Mouse (Mus musculus) kidney, postnatal 0 days (tissue): ENCODE data around the gene Satb2. TPM values are rescaled to one million over a fixed set of nuclear protein-coding genes. Genes with fewer than 3 reads are reported as not detected.

Source experiments
- ATAC-seq: fragments of 200-750 bp; cut with Nextera tagmentation; replicated peaks from 2 replicates; pipeline ENCODE4 v1.8.0; 2017; ENCODE audit warnings: low read depth, moderate number of reproducible peaks, moderate TSS enrichment, moderate library complexity; ENCODE audit not compliant: low FRiP score
- DNase-seq: peaks from one replicate; pipeline ENCODE4 v3.0.0-alpha.2; 2016; ENCODE audit warnings: low spot score
- H3K27ac ChIP-seq: fragments of 300-500 bp; sonication (generic); 2 replicates; pipeline ENCODE4 v1.5.1; 2014; ENCODE audit warnings: mild to moderate bottlenecking
- H3K27me3 ChIP-seq: fragments of 300-500 bp; sonication (generic); 2 replicates; pipeline ENCODE4 v1.6.1; 2014; ENCODE audit warnings: low read length, mixed read lengths; ENCODE audit not compliant: insufficient read depth
- H3K36me3 ChIP-seq: fragments of 300-500 bp; sonication (generic); 2 replicates; pipeline ENCODE4 v1.6.1; 2014; ENCODE audit warnings: low read length, mixed read lengths; ENCODE audit not compliant: insufficient read depth
- H3K4me1 ChIP-seq: fragments of 300-500 bp; sonication (generic); replicated peaks from 2 replicates; pipeline ENCODE4 v1.6.1; 2014; ENCODE audit warnings: antibody characterized with exemption, low read length, mixed read lengths; ENCODE audit not compliant: insufficient read depth
- H3K4me2 ChIP-seq: fragments of 300-500 bp; sonication (generic); 2 replicates; pipeline ENCODE4 v1.6.1; 2014; ENCODE audit warnings: mild to moderate bottlenecking, low read length, moderate library complexity, mixed read lengths
- H3K4me3 ChIP-seq: fragments of 300-500 bp; sonication (generic); replicated peaks from 2 replicates; pipeline ENCODE4 v1.5.1; 2014; ENCODE audit warnings: low read depth, low read length
- H3K9ac ChIP-seq: fragments of 300-500 bp; sonication (generic); 2 replicates; pipeline ENCODE4 v1.6.1; 2014; ENCODE audit warnings: low read depth, low read length
- H3K9me3 ChIP-seq: fragments of 300-500 bp; sonication (generic); replicated peaks from 2 replicates; pipeline ENCODE4 v1.6.1; 2016; ENCODE audit warnings: low read length, inconsistent platforms, mixed read lengths
- CTCF ChIP-seq: IDR thresholded peaks from 2 replicates; pipeline ENCODE4 v1.5.1; 2016; ENCODE audit warnings: antibody characterized with exemption, low read depth, mild to moderate bottlenecking, moderate library complexity
- WGBS: fragments of 180-500 bp; shearing (Covaris S2); extraction: QIAGEN DNeasy Blood & Tissue Kit; methylation state at CpG from one replicate; pipeline ENCODE4 v1.1.7; 2014; 5-methylcytosine and 5-hydroxymethylcytosine counted together
- polyA plus RNA-seq: library from polyadenylated mRNA; unstranded; fragments of >200 nt; fragmentation: Nextera tagmentation; extraction: Ambion mirVana; gene quantifications from 2 replicates; pipeline ENCODE4 v1.2.1, GENCODE M21; 2015

The Satb2 gene
- polyA plus RNA-seq, 1 experiment from 2014 or later = 2.8 TPM

- no peak overlapping the region for H3K4me2 ChIP-seq
- no peaks in the 10 kb centered on the region for H3K9me3 ChIP-seq
- H3K9ac ChIP-seq = no peak overlapping the region
- no peak for TF ChIP-seq CTCF
- DNase-seq = no peak
- no peak for ATAC-seq
- WGBS = 86% methylated on average over 8 of the region's 8 CpGs
- no peak overlapping the region for H3K4me3 ChIP-seq
- H3K4me1 ChIP-seq = no peaks in the 10 kb centered on the region
- no peaks in the 10 kb centered on the region for H3K27me3 ChIP-seq
- H3K27ac ChIP-seq = no peak overlapping the region
- H3K36me3 ChIP-seq = no peaks in the 10 kb centered on the region
Measured at GRCm38 (mm10) chr1:56920472-56920871, 58.0 kb downstream of the Satb2 start.

GRCm38 (mm10) chr1:56914279-56914678 lies 64.2 kb downstream of the Satb2 start:
- DNase-seq (no peak), ATAC-seq (no peak)
- Histone ChIP-seq H3K9ac (no peak overlapping the region), H3K4me3 (no peak overlapping the region), H3K9me3 (no peaks in the 10 kb centered on the region), H3K4me2 (no peak overlapping the region), H3K36me3 (no peaks in the 10 kb centered on the region), H3K27ac (no peak overlapping the region), H3K27me3 (no peaks in the 10 kb centered on the region), H3K4me1 (no peaks in the 10 kb centered on the region)
- 83% methylated on average over 6 of the region's 6 CpGs for WGBS
- no peak for TF ChIP-seq CTCF

DNA sequence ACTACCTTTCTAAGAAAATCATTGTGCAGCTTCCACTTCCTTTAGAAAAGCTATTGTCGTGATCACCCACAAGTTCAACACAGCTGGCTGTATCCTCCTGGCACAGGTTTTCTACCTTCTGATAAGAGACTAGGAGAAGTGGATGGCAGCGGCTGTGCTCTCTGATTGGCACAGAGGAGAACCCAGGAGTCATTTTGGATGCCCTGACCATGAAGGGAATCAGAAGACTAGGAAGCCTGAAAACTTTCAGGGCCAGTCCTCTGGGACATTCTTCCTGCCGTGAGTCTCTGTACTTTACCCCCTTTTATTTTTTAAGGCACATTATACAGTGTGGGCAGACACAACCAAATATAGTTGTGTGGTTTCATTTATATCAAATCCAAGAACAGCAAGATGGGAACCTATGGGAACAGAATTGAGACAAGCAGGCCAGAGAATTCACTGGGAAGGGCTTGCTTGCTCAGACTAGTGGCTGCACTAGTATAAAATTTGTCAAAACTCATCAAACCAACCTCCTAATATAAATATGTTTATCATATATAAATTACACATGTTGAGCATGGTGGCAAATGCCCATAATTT lies 77.7 kb downstream of the Satb2 start:
- Histone ChIP-seq H3K4me2 (no peak overlapping the region), H3K27me3 (no peaks in the 10 kb centered on the region), H3K36me3 (no peaks in the 10 kb centered on the region), H3K27ac (no peak overlapping the region), H3K4me3 (no peak overlapping the region), H3K9me3 (no peaks in the 10 kb centered on the region), H3K4me1 (no peaks in the 10 kb centered on the region), H3K9ac (no peak overlapping the region)
- no peak for DNase-seq
- no peak for ATAC-seq
- TF ChIP-seq CTCF = no peak
- WGBS = 73% methylated on average over 3 of the region's 3 CpGs

GRCm38 (mm10) chr1:56900187-56900586 lies 78.3 kb downstream of the Satb2 start:
- Histone ChIP-seq H3K27ac (no peak overlapping the region), H3K27me3 (no peaks in the 10 kb centered on the region), H3K4me3 (no peak overlapping the region), H3K9me3 (no peaks in the 10 kb centered on the region), H3K36me3 (no peaks in the 10 kb centered on the region), H3K4me1 (no peaks in the 10 kb centered on the region), H3K4me2 (no peak overlapping the region), H3K9ac (no peak overlapping the region)
- 85% methylated on average over 9 of the region's 9 CpGs for WGBS
- no peak for ATAC-seq
- TF ChIP-seq CTCF = no peak
- no peak for DNase-seq

- 24% methylated on average over 13 of the region's 13 CpGs for WGBS
- Histone ChIP-seq H3K9me3 (no peaks in the 10 kb centered on the region), H3K4me1 (no peaks in the 10 kb centered on the region), H3K9ac (no peak overlapping the region), H3K36me3 (no peaks in the 10 kb centered on the region), H3K4me2 (peak overlapping the region; percentile 2; the same call in 1 of the 2 replicates), H3K4me3 (no peak overlapping the region), H3K27me3 (no peaks in the 10 kb centered on the region), H3K27ac (no peak overlapping the region)
- ATAC-seq = peak; percentile 71
- no peak for TF ChIP-seq CTCF
- peak; percentile 48 for DNase-seq
Measured at GRCm38 (mm10) chr1:56898606-56899396, 79.6 kb downstream of the Satb2 start.

- Histone ChIP-seq H3K9ac (no peak overlapping the region), H3K4me1 (no peaks in the 10 kb centered on the region), H3K27ac (no peak overlapping the region), H3K9me3 (no peaks in the 10 kb centered on the region), H3K4me3 (no peak overlapping the region), H3K36me3 (no peaks in the 10 kb centered on the region), H3K4me2 (no peak overlapping the region), H3K27me3 (no peaks in the 10 kb centered on the region)
- ATAC-seq = no peak
- TF ChIP-seq CTCF = no peak
- WGBS = 80% methylated on average over 8 of the region's 8 CpGs
- DNase-seq = peak; percentile 11
Measured at GRCm38 (mm10) chr1:56897492-56898180, 80.8 kb downstream of the Satb2 start.
